Mouse (Mus musculus): ENCODE measurements around the gene Carhsp1. TPM values are rescaled to one million over a fixed set of nuclear protein-coding genes. Genes with fewer than 3 reads are reported as not detected.

Carhsp1 gene
- 10 to 100 TPM; 54.3 to 60.3 TPM for total RNA-seq (2021)

DNA sequence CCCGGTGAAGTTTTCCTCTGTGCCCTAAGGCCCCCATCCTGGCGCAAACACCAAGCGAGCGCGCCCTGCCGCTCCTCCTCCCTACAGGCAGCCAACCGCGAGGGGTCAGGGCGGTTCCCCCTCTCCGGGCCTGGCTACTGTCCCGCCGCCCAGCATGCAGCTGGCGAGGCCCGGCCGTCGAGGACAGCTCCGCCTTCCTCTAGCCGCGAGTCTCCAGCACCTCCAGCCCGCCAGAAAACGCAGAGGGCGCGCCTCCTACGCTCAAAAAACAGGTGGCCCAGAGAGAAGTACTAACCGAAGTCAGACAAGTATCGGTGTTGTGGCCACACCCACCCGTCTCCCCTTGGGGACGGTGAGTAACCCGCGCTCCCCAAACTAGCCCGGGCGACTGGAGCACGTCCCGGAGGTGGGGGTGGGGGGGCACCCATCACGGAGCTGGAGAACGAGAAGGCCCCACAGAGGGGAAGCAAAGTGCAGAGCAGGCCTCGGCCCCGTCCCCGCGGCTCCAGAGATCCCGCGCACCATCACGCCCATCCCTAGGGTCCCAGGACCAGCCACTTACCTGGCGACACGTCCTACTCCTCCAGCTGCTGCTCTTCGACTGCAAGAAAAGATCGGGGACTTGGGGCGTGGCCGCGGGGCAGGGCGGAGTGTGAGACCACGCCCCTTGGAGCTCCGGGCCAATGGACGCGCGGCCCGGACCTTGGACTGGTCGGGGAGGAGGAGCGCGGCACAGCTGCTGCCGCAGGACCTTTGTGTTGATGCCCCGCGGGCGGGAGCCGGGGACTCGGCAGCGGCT, at the start of gene Carhsp1:
Carhsp1 (minus strand) TSS at position 605 of the 799 bp plus-strand sequence.
- peak; percentile 96 for DNase-seq
- intact Hi-C loops (cut with DNase I), result no loop called here

- no peak for DNase-seq
- intact Hi-C loops (cut with DNase I), result no loop called here
These were observed 48.5 kb upstream of the Carhsp1 start for GRCm38 (mm10) chr16:8720447-8720846.

- DNase-seq, result no peak
- intact Hi-C loops (cut with DNase I), result no loop called here
These were observed 45.8 kb upstream of the Carhsp1 start for GRCm38 (mm10) chr16:8717744-8718143.

- intact Hi-C loops (cut with DNase I), result no loop called here
- DNase-seq, result no peak
These were observed 44.3 kb upstream of the Carhsp1 start for GRCm38 (mm10) chr16:8716300-8716699.

- intact Hi-C loops (cut with DNase I), result no loop called here
- DNase-seq, result no peak
These were observed 43.6 kb upstream of the Carhsp1 start for GRCm38 (mm10) chr16:8715513-8716080.

GRCm38 (mm10) chr16:8714851-8715250, 42.9 kb upstream of the Carhsp1 start:
- DNase-seq, result no peak
- intact Hi-C loops (cut with DNase I), result no loop called here

- intact Hi-C loops (cut with DNase I), result no loop called here
- no peak for DNase-seq
These were observed 40.0 kb upstream of the Carhsp1 start for GRCm38 (mm10) chr16:8711998-8712397.

DNA sequence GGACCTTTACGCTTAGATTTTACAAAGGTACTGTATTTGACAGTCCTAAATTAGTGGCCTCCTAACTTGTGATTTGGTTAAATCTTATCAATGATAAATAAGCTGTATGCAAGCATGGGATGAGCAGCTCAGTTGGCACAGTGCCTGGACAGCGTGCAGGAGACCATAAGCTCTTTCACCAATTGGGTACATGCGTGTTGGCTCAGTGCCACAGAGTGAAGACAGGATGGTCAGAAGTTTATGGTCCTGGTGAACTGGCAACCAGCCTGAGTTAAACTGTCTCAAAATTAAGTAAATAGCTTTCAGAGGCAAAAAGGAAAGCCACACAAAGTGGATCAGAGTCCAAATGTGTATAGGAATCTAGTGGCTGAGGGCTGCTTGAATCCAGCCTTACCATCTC, 28.6 kb upstream of the Carhsp1 start:
- peak; percentile 56 for DNase-seq
- intact Hi-C loops (cut with DNase I), result no loop called here

- intact Hi-C loops (cut with DNase I), result no loop called here
- DNase-seq, result no peak
These were observed 27.6 kb upstream of the Carhsp1 start for GRCm38 (mm10) chr16:8699556-8699955.

DNA sequence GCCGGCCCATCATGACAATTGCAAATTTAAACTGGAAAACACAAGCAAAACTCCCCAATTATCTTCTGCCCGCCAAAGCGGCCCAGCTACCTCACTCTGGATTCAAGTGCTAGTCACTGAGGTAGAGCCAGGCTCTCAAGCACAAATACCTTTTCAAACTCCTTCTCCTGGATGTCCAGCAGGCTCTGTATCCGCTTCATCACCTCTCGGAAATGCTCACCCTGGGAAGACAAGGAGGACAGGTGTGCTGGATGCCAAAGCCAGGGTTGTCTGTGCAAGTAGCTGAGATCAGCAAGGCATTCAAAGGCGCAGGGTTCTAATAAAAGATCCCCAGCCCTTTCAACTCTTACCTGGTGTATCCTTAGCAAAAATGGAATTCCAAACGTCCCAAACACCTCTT, 19.3 kb upstream of the Carhsp1 start:
- intact Hi-C loops (cut with DNase I), result loop anchor here (5.0 kb wide), 1 partner anchor 161 kb away; no protein-coding TSS in a partner anchor
- no peak for DNase-seq

GRCm38 (mm10) chr16:8689979-8690656, 18.2 kb upstream of the Carhsp1 start:
- peak; percentile 92 for DNase-seq
- intact Hi-C loops (cut with DNase I), result loop anchor here (5.0 kb wide), 1 partner anchor 162 kb away; no protein-coding TSS in a partner anchor

DNA sequence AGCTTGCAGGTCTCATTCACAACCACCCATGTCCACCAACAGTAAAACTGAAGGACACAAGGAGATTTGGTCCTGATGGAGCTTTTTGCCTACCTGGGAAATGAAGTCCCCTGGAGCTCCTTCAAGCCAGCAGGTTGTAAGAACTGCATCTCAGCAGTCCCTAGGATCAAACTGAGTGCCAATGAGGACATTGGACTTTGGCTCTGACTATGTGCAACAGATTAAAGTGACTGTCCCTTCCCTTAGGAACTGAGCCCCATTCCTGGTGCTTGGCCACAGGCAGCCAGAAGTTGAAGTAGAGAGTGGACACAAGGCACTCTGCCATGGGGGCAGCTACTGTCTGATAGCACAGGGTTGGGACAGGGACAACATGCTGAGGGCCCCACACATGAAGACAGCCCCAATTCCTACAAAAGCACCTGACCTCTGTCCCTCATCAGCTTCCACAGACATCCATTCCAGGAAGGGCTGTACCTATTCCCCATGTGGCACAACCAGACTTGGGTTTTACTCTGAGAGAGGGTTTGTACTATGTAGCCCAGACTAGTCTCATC, 15.7 kb upstream of the Carhsp1 start:
- intact Hi-C loops (cut with DNase I), result no loop called here
- DNase-seq, result no peak

GRCm38 (mm10) chr16:8686871-8687535, 15.0 kb upstream of the Carhsp1 start:
- intact Hi-C loops (cut with DNase I), result no loop called here
- peak; percentile 77 for DNase-seq

DNA sequence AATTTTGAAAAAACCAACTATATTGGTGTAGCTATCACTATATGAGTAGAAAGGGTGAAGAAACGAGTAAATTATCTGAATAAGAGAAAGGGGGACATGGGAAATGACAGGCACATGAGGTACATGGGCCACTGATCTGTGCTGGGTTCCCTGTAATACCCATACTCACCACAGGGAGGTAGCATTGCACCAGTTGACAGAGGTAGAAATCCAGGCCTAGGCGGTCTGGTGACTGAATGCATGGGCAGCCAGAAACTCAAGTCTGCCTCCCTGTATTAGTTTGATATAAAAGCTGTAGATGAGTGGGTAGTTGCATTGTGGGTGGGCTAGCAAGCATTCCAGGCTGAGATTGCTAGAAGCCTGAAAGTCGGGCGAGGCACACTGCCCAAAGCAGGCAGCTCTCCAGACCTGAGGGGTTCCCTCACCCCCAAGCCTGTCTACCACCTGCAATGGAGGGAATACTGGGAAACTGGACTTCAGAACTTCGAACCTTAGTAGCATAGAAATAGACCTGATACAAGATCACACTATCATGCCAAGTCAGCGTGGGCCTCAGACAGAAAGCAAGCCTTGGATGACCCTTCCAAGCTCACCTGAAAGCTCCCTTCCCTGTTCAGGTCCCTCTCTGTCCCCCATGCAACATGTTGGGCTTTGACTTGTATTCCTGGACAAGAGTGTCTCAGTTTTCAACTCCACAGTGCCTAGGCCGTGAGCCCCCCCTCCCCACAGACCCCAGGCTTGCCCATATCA, 14.3 kb upstream of the Carhsp1 start:
- intact Hi-C loops (cut with DNase I), result no loop called here
- DNase-seq, result peak; percentile 83

GRCm38 (mm10) chr16:8685087-8685486, 13.1 kb upstream of the Carhsp1 start:
- no peak for DNase-seq
- intact Hi-C loops (cut with DNase I), result no loop called here

DNA sequence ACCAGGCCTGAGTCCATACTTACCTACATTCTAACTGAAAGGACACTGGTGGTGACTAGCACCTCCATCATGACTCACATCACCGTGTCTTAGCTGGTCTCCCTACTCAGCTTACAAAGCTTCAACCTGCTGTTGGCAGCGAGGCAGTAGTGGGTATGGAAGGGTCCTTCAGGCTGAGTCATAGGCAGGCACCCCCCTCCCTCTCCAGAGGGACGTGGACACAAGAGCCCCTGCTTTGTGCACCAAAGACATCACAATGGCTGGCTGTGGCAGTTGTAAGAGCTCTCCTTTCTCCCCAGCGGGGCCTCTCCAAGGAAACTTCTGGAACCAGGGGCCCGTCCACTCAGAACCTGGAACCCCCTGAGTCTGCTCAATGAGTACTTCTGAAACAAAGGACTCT, 8.5 kb upstream of the Carhsp1 start, which contains the start of gene Gm5767:
Gm5767 (plus strand) TSS at position 301 of the 400 bp plus-strand sequence.
- DNase-seq, result no peak
- intact Hi-C loops (cut with DNase I), result no loop called here

GRCm38 (mm10) chr16:8679780-8680179, 7.8 kb upstream of the Carhsp1 start:
- DNase-seq, result no peak
- intact Hi-C loops (cut with DNase I), result loop anchor here (5.0 kb wide), 1 partner anchor 272 kb away; no protein-coding TSS in a partner anchor

DNA sequence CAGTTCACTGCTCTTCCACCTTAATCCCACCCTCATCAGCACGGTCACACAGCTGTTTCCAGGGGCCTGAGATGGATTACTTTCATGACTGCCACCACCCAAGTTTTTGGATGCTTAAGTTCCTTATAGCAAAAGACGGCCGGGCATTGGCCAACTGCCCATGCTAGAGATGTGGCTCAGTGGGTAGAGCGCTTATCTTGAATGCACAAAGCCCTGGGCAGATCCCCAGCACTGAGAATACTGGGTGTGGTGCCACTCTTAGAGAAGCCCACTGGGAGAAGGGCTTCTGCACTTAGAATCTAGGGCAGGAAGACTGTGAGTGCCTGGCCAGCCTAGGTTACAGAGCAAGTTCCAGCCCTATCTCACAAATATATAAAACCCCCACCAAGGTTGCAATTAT, 6.7 kb upstream of the Carhsp1 start:
- intact Hi-C loops (cut with DNase I), result loop anchor here (5.0 kb wide), 1 partner anchor 271 kb away; no protein-coding TSS in a partner anchor
- DNase-seq, result no peak

GRCm38 (mm10) chr16:8678035-8678434, 6.1 kb upstream of the Carhsp1 start:
- no peak for DNase-seq
- intact Hi-C loops (cut with DNase I), result loop anchor here (5.0 kb wide), 1 partner anchor 271 kb away; no protein-coding TSS in a partner anchor

GRCm38 (mm10) chr16:8676800-8677199, 4.8 kb upstream of the Carhsp1 start:
- intact Hi-C loops (cut with DNase I), result loop anchor here (2.0 to 5.0 kb wide), 2 partner anchors 182 to 269 kb away; no protein-coding TSS in a partner anchor
- peak; percentile 61 for DNase-seq

Data from left cerebral cortex, postnatal 4 days (tissue).